Mouse (Mus musculus): ENCODE data around the gene Avpr1b.

- TF ChIP-seq CTCF (IDR thresholded peaks at IDR 0.05; ENCODE audit: borderline replicate concordance, insufficient read depth, low read length) (no peak), POLR2A (IDR thresholded peaks at IDR 0.05; ENCODE audit: low read depth, low read length) (no peak)
These were observed 13.6 kb downstream of the Avpr1b start for GRCm38 (mm10) chr1:131612556-131613155.

Measured in embryonic fibroblast, embryonic 13.5 days (primary cell).